13 mouse cellular contexts compared by ENCODE assay signal in the genomic region with DNA sequence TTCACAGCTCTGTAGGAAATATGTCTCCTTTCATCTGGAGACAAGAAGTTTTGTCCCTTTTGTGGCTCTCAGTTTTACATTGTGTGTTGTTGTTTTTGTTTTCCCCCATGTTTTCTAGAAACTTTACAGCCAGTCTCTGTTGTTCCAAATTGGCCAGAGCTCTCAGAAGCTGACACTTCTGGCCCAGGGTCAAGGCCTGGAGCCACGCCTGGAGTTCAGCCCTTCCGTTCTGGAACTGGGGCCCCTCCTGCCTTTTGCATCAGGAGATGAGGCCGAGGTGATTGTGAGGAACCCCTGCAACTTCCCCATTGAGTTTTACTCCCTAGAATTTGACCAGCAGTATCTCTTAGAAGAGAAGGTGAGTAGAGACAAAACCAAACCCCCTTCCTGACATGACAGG.
A peak's percentile ranks its signal among the peaks of the same experiment; 100 is the strongest.
DNase-seq lines count a peak whose midpoint lies in the region; ATAC-seq lines count a peak whose summit lies in the region.
"Had no signal": no experiment of that assay in that cellular context is flagged by ENCODE, and none has a peak within 500 bp of the region (broad histone marks: within the 10 kb centered on the region; RNA-seq: fewer than 3 reads in every experiment).

No protein-coding gene starts in this region.

- peak; percentile 44 to 58 for DNase-seq in cerebellum, postnatal 14 days
- DNase-seq in adipocyte (ENCODE audit: low spot score), result peak; percentile 25
- peak; percentile 10 to 43 for DNase-seq in heart, adult 9 months (ENCODE audit: low spot score in 2 of 2)
- DNase-seq in thymus, postnatal 36 days, result no peak
- no peak for DNase-seq in urinary bladder, postnatal 25 days (ENCODE audit: low spot score)
- DNase-seq: kidney, adult 8-10 months; liver, postnatal 0 days; right cerebral cortex, adult 18-20 months had no signal

- no peaks in the 10 kb centered on the region for H3K4me1 ChIP-seq in brown adipose tissue, adult 24 weeks (ENCODE audit: control insufficient read depth, insufficient read depth, insufficient read length, low read length)
- H3K4me1 ChIP-seq: heart, embryonic 15.5 days; megakaryocyte, embryonic 14.5 days had no signal

- no peak overlapping the region for H3K27ac ChIP-seq in brown adipose tissue, adult 24 weeks (replicated peaks; ENCODE audit: low read depth, low read length)
- H3K27ac ChIP-seq: heart, embryonic 15.5 days had no signal

- peak overlapping the region; percentile 16; the same call in 1 of the 2 replicates for H3K4me3 ChIP-seq in brown adipose tissue, adult 24 weeks (ENCODE audit: insufficient read depth, low read depth, low read length)
- H3K4me3 ChIP-seq: heart, embryonic 15.5 days; megakaryocyte, embryonic 14.5 days had no signal

- no peak for ATAC-seq in cerebellum, adult (ENCODE audit: insufficient number of reproducible peaks, low FRiP score, low TSS enrichment)
- ATAC-seq: CD4-positive, CD25-positive, alpha-beta regulatory T cell, adult 4 months; liver, postnatal 0 days had no signal

Comparison
In these comparisons a context has a peak if more than half of its experiments do, and no peak if none do; other contexts are left out.
1. DNase-seq: peak in cerebellum, postnatal 14 days (2 of 2), adipocyte (single experiment) and heart, adult 9 months (2 of 2); none in thymus, postnatal 36 days (0 of 2) and urinary bladder, postnatal 25 days (single experiment).